Mouse (Mus musculus) spleen, postnatal 0 days (tissue): Measurements from ENCODE around the gene Kdelc2. TPM values are rescaled to one million over a fixed set of nuclear protein-coding genes. Genes with fewer than 3 reads are reported as not detected.

Source experiments
- polyA plus RNA-seq: library from polyadenylated mRNA; unstranded; fragments of >200 nt; fragmentation: Nextera tagmentation; extraction: Ambion mirVana; gene quantifications from 2 replicates; pipeline ENCODE4 v1.2.1, GENCODE M21; 2015

The Kdelc2 gene
- polyA plus RNA-seq, result 6.1 and 9.6 TPM in 2 replicates

GRCm38 (mm10) chr9:53383951-53384866, at the start of gene Kdelc2:
Kdelc2 (plus strand) TSS chr9:53384025.

GRCm38 (mm10) chr9:53402291-53402711, 18.5 kb downstream of the Kdelc2 start, which contains the start of gene 4930550C14Rik:
4930550C14Rik (plus strand) TSS chr9:53402325.

Other genes with a start within 250 kb of the Kdelc2 start
- 19.1 and 21.6 TPM in 2 replicates for gene Ddx10, start 136.0 kb upstream of the Kdelc2 start, polyA plus RNA-seq
- gene Exph5, start 82.4 kb upstream of the Kdelc2 start, polyA plus RNA-seq, result 0.04 and 0.08 TPM in 2 replicates
- 1.9 and 2.1 TPM in 2 replicates for gene 4930550C14Rik, start 18.3 kb downstream of the Kdelc2 start, polyA plus RNA-seq
- gene Atm, start 152.7 kb downstream of the Kdelc2 start, polyA plus RNA-seq, result 7.4 and 8.1 TPM in 2 replicates
- 8.1 and 9.0 TPM in 2 replicates for gene Npat, start 153.0 kb downstream of the Kdelc2 start, polyA plus RNA-seq
- gene Acat1, start 226.4 kb downstream of the Kdelc2 start, polyA plus RNA-seq, result 50.8 and 56.1 TPM in 2 replicates